Mouse (Mus musculus) intestine, embryonic 16.5 days (tissue): ENCODE results near the gene Arfgap3. TPM values are rescaled to one million over a fixed set of nuclear protein-coding genes. Genes with fewer than 3 reads are reported as not detected.
"Not testable (repeated sequence)": the region's sequence is repeated elsewhere in the genome, so short reads cannot be mapped to it uniquely, and the experiment has no call there.

Experiments used
- ATAC-seq: fragments of 200-750 bp; cut with Nextera tagmentation; 2 replicates; pipeline ENCODE4 v1.8.0; 2017; ENCODE audit warnings: moderate TSS enrichment, moderate library complexity
- H3K27ac ChIP-seq: fragments of 300-500 bp; sonication (generic); 2 replicates; pipeline ENCODE4 v1.5.1; 2014; ENCODE audit warnings: mild to moderate bottlenecking, low read length
- H3K27me3 ChIP-seq: fragments of 300-500 bp; sonication (generic); replicated peaks from 2 replicates; pipeline ENCODE4 v1.6.1; 2014; ENCODE audit warnings: low read length, control low read depth, mixed read lengths; ENCODE audit not compliant: control insufficient read depth, insufficient read depth
- H3K36me3 ChIP-seq: fragments of 300-500 bp; sonication (generic); 2 replicates; pipeline ENCODE4 v1.6.1; 2014; ENCODE audit warnings: low read length, control low read depth; ENCODE audit not compliant: control insufficient read depth, insufficient read depth
- H3K4me1 ChIP-seq: fragments of 300-500 bp; sonication (generic); 2 replicates; pipeline ENCODE4 v1.6.1; 2014; ENCODE audit warnings: low read length, control low read depth, mixed read lengths; ENCODE audit not compliant: control insufficient read depth, insufficient read depth
- H3K4me2 ChIP-seq: fragments of 300-500 bp; sonication (generic); 2 replicates; pipeline ENCODE4 v1.6.1; 2014; ENCODE audit warnings: low read depth, low read length, control low read depth
- H3K4me3 ChIP-seq: fragments of 300-500 bp; sonication (generic); 2 replicates; pipeline ENCODE4 v1.5.1; 2014; ENCODE audit warnings: mild to moderate bottlenecking, low read length
- H3K9ac ChIP-seq: fragments of 300-500 bp; sonication (generic); 2 replicates; pipeline ENCODE4 v1.6.1; 2014; ENCODE audit warnings: low read depth, low read length
- H3K9me3 ChIP-seq: fragments of 300-500 bp; sonication (generic); 2 replicates; pipeline ENCODE4 v1.6.1; 2016; ENCODE audit warnings: low read length, control low read depth; ENCODE audit not compliant: control insufficient read depth
- WGBS: fragments of 180-500 bp; shearing (Covaris S2); extraction: QIAGEN DNeasy Blood & Tissue Kit; methylation state at CpG from one replicate; pipeline ENCODE4 v1.1.7; 2014; 5-methylcytosine and 5-hydroxymethylcytosine counted together
- polyA plus RNA-seq: library from polyadenylated mRNA; unstranded; fragments of >200 nt; fragmentation: Nextera tagmentation; extraction: Ambion mirVana; gene quantifications from 2 replicates; pipeline ENCODE4 v1.2.1, GENCODE M21; 2015

Gene Arfgap3
- polyA plus RNA-seq, 1 experiment from 2014 or later: 77.9 TPM

DNA sequence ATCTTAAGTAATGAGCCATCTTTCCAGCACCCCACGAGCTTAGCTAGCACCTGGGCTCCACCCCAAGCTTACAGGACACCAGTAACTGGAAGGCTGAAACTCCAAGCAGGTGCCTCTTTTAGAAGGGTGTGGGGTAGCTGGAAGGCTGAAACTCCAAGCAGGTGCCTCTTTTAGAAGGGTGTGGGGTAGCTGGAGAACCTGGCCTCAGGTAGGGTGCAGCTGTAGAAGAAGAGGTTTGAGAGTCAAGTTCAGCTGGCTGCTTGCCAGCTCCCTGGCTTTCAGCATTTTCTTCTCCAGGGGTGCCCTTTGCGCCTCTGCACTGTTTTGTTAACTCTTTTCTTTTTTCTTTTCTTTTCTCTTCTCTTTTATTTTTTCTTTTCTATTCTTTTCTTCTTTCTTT lies 18.2 kb upstream of the Arfgap3 start:
- H3K9ac ChIP-seq: no peak overlapping the region
- 61% methylated on average over 2 of the region's 2 CpGs for WGBS
- peak; percentile 62 for ATAC-seq
- H3K36me3 ChIP-seq: no peaks in the 10 kb centered on the region
- H3K4me3 ChIP-seq: no peak overlapping the region
- no peaks in the 10 kb centered on the region for H3K9me3 ChIP-seq
- H3K4me1 ChIP-seq: no peaks in the 10 kb centered on the region; the same call in 1 of the 2 replicates
- no peak overlapping the region for H3K4me2 ChIP-seq
- H3K27me3 ChIP-seq: no peaks in the 10 kb centered on the region
- H3K27ac ChIP-seq: peak overlapping the region; percentile 63

DNA sequence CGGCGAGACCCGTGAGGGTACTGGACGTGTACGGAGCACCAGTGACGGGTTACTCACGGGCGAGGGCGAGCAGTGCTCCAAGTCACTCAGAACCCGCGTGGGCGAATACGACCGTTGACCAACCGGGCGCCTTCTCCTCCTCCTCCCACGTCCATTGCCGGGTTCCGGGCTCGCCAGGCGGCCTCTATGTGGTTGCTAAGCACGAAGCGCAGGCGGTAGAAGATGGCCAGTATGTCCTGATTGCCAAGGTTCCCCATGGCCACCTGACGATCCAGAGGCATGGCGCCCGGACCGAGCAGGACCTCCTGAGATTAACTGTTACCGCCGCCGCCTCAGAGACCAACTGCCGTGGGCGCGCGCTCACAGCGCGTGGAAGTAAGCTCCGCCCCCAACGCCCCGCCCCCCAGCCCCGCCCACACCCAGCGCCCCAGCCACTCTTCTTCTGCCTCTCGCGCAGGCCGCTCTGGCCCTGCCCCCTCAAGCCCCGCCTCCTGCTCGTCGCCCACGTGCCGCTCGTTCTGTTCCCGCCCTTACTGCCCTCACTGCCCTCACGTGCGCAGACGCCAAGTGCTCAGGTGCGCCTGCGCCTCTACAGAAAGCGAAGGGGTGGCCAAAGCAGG lies 17.0 kb upstream of the Arfgap3 start:
- peak; percentile 94 for ATAC-seq
- Histone ChIP-seq H3K9ac (peak overlapping the region; percentile 65), H3K4me2 (peak overlapping the region; percentile 85), H3K27ac (no peak overlapping the region), H3K27me3 (no peaks in the 10 kb centered on the region), H3K4me3 (peak overlapping the region; percentile 56), H3K9me3 (no peaks in the 10 kb centered on the region), H3K4me1 (no peaks in the 10 kb centered on the region; the same call in 1 of the 2 replicates), H3K36me3 (no peaks in the 10 kb centered on the region)
- WGBS: 16% methylated on average over 58 of the region's 58 CpGs

DNA sequence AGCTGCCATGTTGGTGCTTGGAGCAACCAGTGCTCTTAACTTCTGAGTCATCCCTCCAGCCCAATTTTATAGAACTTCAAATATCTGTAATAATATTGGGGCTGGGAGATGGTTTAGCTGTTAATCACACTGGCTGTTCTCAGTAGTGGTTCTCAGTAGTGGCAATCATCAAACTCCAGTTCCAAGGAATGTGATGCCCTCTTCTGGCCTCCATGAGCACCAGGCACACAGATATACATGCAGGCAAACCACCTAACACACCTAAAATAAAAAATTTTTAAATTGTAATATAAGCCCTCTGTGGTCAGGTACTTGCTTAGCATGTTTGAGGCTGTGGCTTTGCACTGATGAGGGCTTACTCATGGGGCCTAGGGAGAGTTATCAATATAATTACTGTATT lies 15.7 kb upstream of the Arfgap3 start:
- Histone ChIP-seq H3K36me3 (no peaks in the 10 kb centered on the region), H3K4me1 (no peaks in the 10 kb centered on the region; the same call in 1 of the 2 replicates), H3K9me3 (no peaks in the 10 kb centered on the region), H3K27me3 (no peaks in the 10 kb centered on the region), H3K4me3 (no peak overlapping the region; the same call in 1 of the 2 replicates), H3K27ac (no peak overlapping the region), H3K9ac (no peak overlapping the region), H3K4me2 (peak overlapping the region; percentile 85)
- no peak for ATAC-seq

DNA sequence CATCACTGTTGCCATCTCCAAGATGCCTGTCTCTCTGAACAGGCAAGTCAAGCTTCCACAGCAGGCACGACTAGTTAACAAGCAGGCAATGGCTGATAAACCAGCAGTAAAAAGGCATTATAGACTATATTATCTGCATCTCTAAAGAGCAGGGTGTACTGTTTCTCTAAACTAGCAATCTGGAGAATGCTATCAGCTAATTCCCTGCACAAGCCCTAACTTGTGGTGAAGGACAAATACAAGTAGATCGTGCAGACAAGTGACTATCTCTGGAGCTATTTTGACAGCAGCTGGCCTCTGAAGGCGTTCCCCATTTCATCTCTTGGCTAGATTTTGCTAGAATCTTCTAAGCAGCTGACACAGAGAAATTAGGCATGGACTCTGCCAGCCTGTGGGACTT lies 14.1 kb upstream of the Arfgap3 start:
- no peak for ATAC-seq
- H3K36me3 ChIP-seq: no peaks in the 10 kb centered on the region
- WGBS: 60% methylated on average over 3 of the region's 3 CpGs

DNA sequence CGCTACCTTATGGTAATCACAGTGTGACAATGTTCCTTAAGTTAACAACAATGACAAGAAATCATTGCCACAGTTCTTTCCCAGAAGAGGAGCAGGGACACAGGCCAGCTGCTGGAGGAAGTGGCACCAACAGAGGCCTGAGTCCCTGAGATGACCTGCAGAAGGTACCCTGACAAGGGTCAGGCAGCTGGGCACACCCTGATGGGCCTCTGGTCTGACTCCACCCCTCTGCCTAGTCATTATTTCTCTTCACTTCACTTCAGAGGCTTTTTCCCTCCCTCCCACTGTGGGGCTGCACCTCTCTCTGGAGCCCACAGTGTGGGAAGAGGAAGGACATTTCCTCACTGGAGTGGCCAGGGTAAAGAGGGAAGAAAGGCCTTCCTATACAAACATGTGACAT lies 12.8 kb upstream of the Arfgap3 start:
- not testable (repeated sequence) for H3K9ac ChIP-seq, ATAC-seq, H3K27me3 ChIP-seq, H3K9me3 ChIP-seq, H3K4me2 ChIP-seq, H3K4me1 ChIP-seq, H3K27ac ChIP-seq, H3K36me3 ChIP-seq, H3K4me3 ChIP-seq
- 88% methylated on average over 1 of the region's 1 CpGs for WGBS

More for the DNA sequence above, 14.1 kb upstream of the Arfgap3 start:
- H3K4me3 ChIP-seq: no peak overlapping the region
- no peaks in the 10 kb centered on the region for H3K9me3 ChIP-seq
- H3K4me2 ChIP-seq: no peak overlapping the region
- H3K27me3 ChIP-seq: no peaks in the 10 kb centered on the region
- no peaks in the 10 kb centered on the region; the same call in 1 of the 2 replicates for H3K4me1 ChIP-seq
- no peak overlapping the region for H3K9ac ChIP-seq
- no peak overlapping the region for H3K27ac ChIP-seq

DNA sequence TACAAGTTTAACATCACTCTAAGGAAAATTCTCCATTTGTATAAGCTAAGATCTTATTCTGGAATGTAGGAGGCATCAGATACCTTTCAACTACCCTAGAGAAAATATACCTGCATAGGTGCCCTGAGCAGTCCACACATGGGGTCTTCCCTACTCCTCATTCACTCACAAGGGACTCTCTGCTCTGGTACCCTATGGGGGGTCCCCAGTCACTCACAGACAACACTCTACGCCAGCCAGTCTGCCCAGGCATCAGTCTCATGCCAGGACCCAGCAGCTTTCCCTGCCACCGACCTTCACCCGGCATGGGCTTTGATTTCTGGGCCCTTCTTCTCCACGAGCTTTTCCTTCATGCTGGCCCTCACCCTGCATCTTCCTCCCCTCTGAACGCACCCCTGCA lies 10.9 kb upstream of the Arfgap3 start:
- not testable (repeated sequence) for H3K9ac ChIP-seq, ATAC-seq, H3K9me3 ChIP-seq, H3K4me3 ChIP-seq, H3K27ac ChIP-seq, H3K27me3 ChIP-seq, H3K4me1 ChIP-seq, H3K36me3 ChIP-seq, H3K4me2 ChIP-seq
- WGBS: 64% methylated on average over 5 of the region's 5 CpGs

- Histone ChIP-seq H3K9ac (no peak overlapping the region), H3K4me3 (no peak overlapping the region), H3K4me1 (no peaks in the 10 kb centered on the region), H3K4me2 (no peak overlapping the region), H3K36me3 (no peaks in the 10 kb centered on the region), H3K27ac (no peak overlapping the region), H3K27me3 (no peaks in the 10 kb centered on the region), H3K9me3 (no peaks in the 10 kb centered on the region)
- ATAC-seq: no peak
- WGBS: 75% methylated on average over 3 of the region's 3 CpGs
Measured at GRCm38 (mm10) chr15:83360140-83360539, 10.1 kb upstream of the Arfgap3 start.

GRCm38 (mm10) chr15:83358476-83358875 lies 8.4 kb upstream of the Arfgap3 start:
- Histone ChIP-seq H3K4me2 (no peak overlapping the region), H3K27me3 (no peaks in the 10 kb centered on the region), H3K9ac (no peak overlapping the region), H3K27ac (no peak overlapping the region), H3K4me3 (no peak overlapping the region), H3K36me3 (no peaks in the 10 kb centered on the region), H3K9me3 (no peaks in the 10 kb centered on the region), H3K4me1 (no peaks in the 10 kb centered on the region)
- no peak for ATAC-seq
- 93% methylated on average over 1 of the region's 1 CpGs for WGBS

DNA sequence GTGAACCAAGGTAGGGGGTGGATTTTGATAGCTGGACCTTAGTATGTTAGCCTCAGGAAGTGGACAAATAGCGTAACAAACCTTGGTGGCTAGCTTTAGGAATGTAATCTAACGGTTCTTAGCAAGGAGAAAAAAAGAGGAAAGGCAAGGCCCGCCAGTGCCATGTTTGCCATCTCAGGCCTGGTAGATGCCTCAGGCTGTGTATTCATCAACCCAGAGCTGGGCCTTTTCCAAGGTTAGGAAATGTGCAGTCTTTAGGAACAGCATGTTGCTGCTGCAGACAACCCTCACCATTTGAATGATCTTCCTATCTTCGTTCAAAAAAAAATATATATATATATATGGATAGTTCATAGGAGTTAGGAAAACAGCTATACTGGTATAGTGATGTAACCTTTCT lies 1.5 kb upstream of the Arfgap3 start:
- Histone ChIP-seq H3K27me3 (no peaks in the 10 kb centered on the region), H3K4me2 (0 out of 2 replicates have a peak overlapping the region, but pooled peaks have one; percentile 9), H3K9me3 (no peaks in the 10 kb centered on the region), H3K27ac (peak overlapping the region; percentile 96), H3K36me3 (peaks cover 4% of the 10 kb centered on the region; the same call in 1 of the 2 replicates), H3K9ac (no peak overlapping the region), H3K4me1 (peaks cover 12% of the 10 kb centered on the region; the same call in 1 of the 2 replicates), H3K4me3 (no peak overlapping the region)
- no peak for ATAC-seq
- 72% methylated on average over 4 of the region's 4 CpGs for WGBS

DNA sequence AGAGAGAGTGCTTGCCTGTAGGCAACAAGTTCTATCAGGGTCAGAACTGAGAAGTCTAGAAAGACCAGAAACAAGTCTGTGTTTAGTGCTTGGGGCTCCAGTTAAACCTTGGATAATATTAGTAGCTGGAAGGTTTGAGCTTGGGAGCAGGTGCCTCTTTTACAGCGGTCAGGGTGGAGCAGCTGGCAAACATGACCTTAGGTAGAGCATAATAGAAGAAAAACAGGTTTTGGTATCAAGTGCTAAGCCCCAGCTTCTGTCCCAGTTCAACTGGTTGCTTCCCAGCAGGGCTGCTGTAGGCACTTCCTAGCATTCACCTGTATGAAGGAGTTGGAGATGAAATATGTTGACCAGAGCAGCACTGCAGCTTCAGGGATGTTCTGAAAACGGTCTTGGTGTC lies 812 bp upstream of the Arfgap3 start:
- peak overlapping the region; percentile 72 for H3K4me2 ChIP-seq
- peaks cover 4% of the 10 kb centered on the region; the same call in 1 of the 2 replicates for H3K36me3 ChIP-seq
- H3K4me1 ChIP-seq: peaks cover 12% of the 10 kb centered on the region; the same call in 1 of the 2 replicates
- H3K27ac ChIP-seq: peak overlapping the region; percentile 96
- peak overlapping the region; percentile 87 for H3K4me3 ChIP-seq
- no peaks in the 10 kb centered on the region for H3K9me3 ChIP-seq
- H3K27me3 ChIP-seq: no peaks in the 10 kb centered on the region
- 39% methylated on average over 2 of the region's 2 CpGs for WGBS
- peak overlapping the region; percentile 94 for H3K9ac ChIP-seq
- peak; percentile 75 for ATAC-seq
